ENCODE assay signal across 10 mouse cellular contexts in the genomic region with DNA sequence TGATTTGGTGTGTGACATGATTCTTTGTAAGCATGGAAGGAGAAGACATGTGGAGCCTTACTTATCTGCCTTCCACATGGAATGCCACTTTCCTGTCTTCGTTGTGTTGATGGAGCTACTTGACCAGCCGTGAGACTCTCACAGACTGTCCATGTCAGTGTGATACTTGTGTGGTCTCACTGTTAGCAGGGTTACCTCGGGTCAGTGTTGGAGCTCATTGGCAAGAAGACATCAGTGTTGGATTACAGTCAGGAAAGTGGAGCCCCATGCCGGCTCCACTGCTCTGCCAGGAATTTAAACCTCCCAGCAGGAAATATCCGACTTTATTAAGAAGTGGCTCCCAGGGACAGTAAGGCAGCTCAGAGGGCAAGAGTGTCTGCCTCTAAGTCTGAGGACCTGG.
DNase-seq lines count a peak whose midpoint lies in the region; ATAC-seq and TF ChIP-seq lines count a peak whose summit lies in the region.
"Had no signal": no experiment of that assay in that cellular context is flagged by ENCODE, and none has a peak within 500 bp of the region (broad histone marks: within the 10 kb centered on the region; RNA-seq: fewer than 3 reads in every experiment).

No protein-coding gene starts in this region.

- 78% methylated on average over 5 of the region's 5 CpGs for WGBS in midbrain, embryonic 16.5 days
- WGBS in forebrain, embryonic 14.5 days = 80% methylated on average over 5 of the region's 5 CpGs

- H3K4me1 ChIP-seq in midbrain, embryonic 16.5 days (ENCODE audit: control insufficient read depth, insufficient read depth, low read length) = no peaks in the 10 kb centered on the region
- no peaks in the 10 kb centered on the region for H3K4me1 ChIP-seq in forebrain, embryonic 14.5 days (ENCODE audit: control insufficient read depth, insufficient read depth, low read length)

- ATAC-seq in erythroblast, adult 5-6 weeks (replicated peaks; ENCODE audit: low FRiP score, poor library complexity, severe bottlenecking) = peak; percentile 34
- no peak for ATAC-seq in midbrain, embryonic 16.5 days
- no peak for ATAC-seq in forebrain, embryonic 14.5 days

- H3K4me3 ChIP-seq in midbrain, embryonic 16.5 days (ENCODE audit: low read depth, low read length) = no peak overlapping the region
- H3K4me3 ChIP-seq in left cerebral cortex, adult 2 months = no peak overlapping the region
- H3K4me3 ChIP-seq in forebrain, embryonic 14.5 days (ENCODE audit: low read depth, low read length) = no peak overlapping the region

- no peak for TF ChIP-seq CTCF in left cerebral cortex, adult 2 months (IDR thresholded peaks at IDR 0.05)

- DNase-seq in heart, adult 11 months = peak; percentile 95
- DNase-seq in heart, postnatal 25 days (ENCODE audit: low spot score) = no peak
- DNase-seq in Muller cell, postnatal 12 days (ENCODE audit: inconsistent ontology term) = peak; percentile 47
- DNase-seq in heart, postnatal 14 days = peak; percentile 35 to 64
- no peak for DNase-seq in left cerebral cortex, adult 2 months (ENCODE audit: extremely low spot score in 1 of 2, low spot score in 2 of 2)
- DNase-seq in forebrain, embryonic 14.5 days (ENCODE audit: low spot score) = no peak
- DNase-seq: B cell, adult 2 months; layer of hippocampus, adult 9-11 months had no signal

- intact Hi-C loops in heart, postnatal 25 days (cut with DNase I) = no loop called here
- intact Hi-C loops in heart, postnatal 14 days (cut with DNase I) = loop anchor here (5.0 kb wide), 1 partner anchor 73 kb away; no protein-coding TSS in a partner anchor
- intact Hi-C loops in left cerebral cortex, adult 2 months (cut with DNase I) = no loop called here

- no peak overlapping the region for H3K9ac ChIP-seq in midbrain, embryonic 16.5 days (ENCODE audit: low read depth, low read length)
- H3K9ac ChIP-seq in forebrain, embryonic 14.5 days (ENCODE audit: low read length) = no peak overlapping the region

- H3K4me2 ChIP-seq in midbrain, embryonic 16.5 days (ENCODE audit: low read length) = no peak overlapping the region
- no peak overlapping the region for H3K4me2 ChIP-seq in forebrain, embryonic 14.5 days (ENCODE audit: low read length)

- H3K9me3 ChIP-seq in midbrain, embryonic 16.5 days (replicated peaks; ENCODE audit: control insufficient read depth, low read length, poor library complexity, severe bottlenecking) = no peaks in the 10 kb centered on the region
- no peaks in the 10 kb centered on the region for H3K9me3 ChIP-seq in forebrain, embryonic 14.5 days (replicated peaks; ENCODE audit: control insufficient read depth, low read length)

- H3K36me3 ChIP-seq in midbrain, embryonic 16.5 days (ENCODE audit: control insufficient read depth, insufficient read depth, low read length) = peaks cover 17% of the 10 kb centered on the region
- H3K36me3 ChIP-seq in forebrain, embryonic 14.5 days (ENCODE audit: control insufficient read depth, insufficient read depth, low read length) = peaks cover 65% of the 10 kb centered on the region

- no peaks in the 10 kb centered on the region for H3K27me3 ChIP-seq in midbrain, embryonic 16.5 days (ENCODE audit: control insufficient read depth, insufficient read depth, low read depth, low read length)
- no peaks in the 10 kb centered on the region for H3K27me3 ChIP-seq in forebrain, embryonic 14.5 days (replicated peaks; ENCODE audit: control insufficient read depth, insufficient read depth, low read length)

- H3K27ac ChIP-seq in midbrain, embryonic 16.5 days (ENCODE audit: low read length) = no peak overlapping the region
- no peak overlapping the region for H3K27ac ChIP-seq in left cerebral cortex, adult 2 months
- no peak overlapping the region for H3K27ac ChIP-seq in forebrain, embryonic 14.5 days (ENCODE audit: low read depth, low read length)

Comparison
In these comparisons a context has a peak if more than half of its experiments do, and no peak if none do; other contexts are left out.
1. DNase-seq: peak in heart, adult 11 months (single experiment), Muller cell, postnatal 12 days (single experiment) and heart, postnatal 14 days (2 of 2); none in heart, postnatal 25 days (single experiment), left cerebral cortex, adult 2 months (0 of 2) and forebrain, embryonic 14.5 days (single experiment).